Mouse (Mus musculus) limb, embryonic 11.5 days (tissue): Measurements from ENCODE around the gene Mms22l. TPM values are rescaled to one million over a fixed set of nuclear protein-coding genes. Genes with fewer than 3 reads are reported as not detected.
A peak's percentile ranks its signal among the peaks of the same experiment; 100 is the strongest.

Source experiments
- ATAC-seq: fragments of 200-750 bp; cut with Nextera tagmentation; 2 replicates; pipeline ENCODE4 v1.8.0; 2017; ENCODE audit warnings: low read depth; ENCODE audit not compliant: insufficient number of reproducible peaks, low FRiP score, low TSS enrichment
- DNase-seq: peaks from one replicate; pipeline ENCODE4 v3.0.0-alpha.2; 2015; ENCODE audit warnings: low spot score
- H3K27ac ChIP-seq: fragments of 300-500 bp; sonication (generic); replicated peaks from 2 replicates; pipeline ENCODE4 v1.5.1; 2014; ENCODE audit warnings: low read depth, mild to moderate bottlenecking, low read length
- H3K27me3 ChIP-seq: fragments of 300-500 bp; sonication (generic); 2 replicates; pipeline ENCODE4 v1.6.1; 2014; ENCODE audit warnings: mild to moderate bottlenecking, low read length, mixed read lengths; ENCODE audit not compliant: control insufficient read depth, insufficient read depth
- H3K36me3 ChIP-seq: fragments of 300-500 bp; sonication (generic); 2 replicates; pipeline ENCODE4 v1.6.1; 2014; ENCODE audit warnings: mild to moderate bottlenecking, low read length, moderate library complexity, mixed read lengths; ENCODE audit not compliant: control insufficient read depth, insufficient read depth
- H3K4me1 ChIP-seq: fragments of 300-500 bp; sonication (generic); 2 replicates; pipeline ENCODE4 v1.6.1; 2014; ENCODE audit warnings: low read length, mixed read lengths; ENCODE audit not compliant: control insufficient read depth, insufficient read depth
- H3K4me2 ChIP-seq: fragments of 300-500 bp; sonication (generic); 2 replicates; pipeline ENCODE4 v1.6.1; 2014; ENCODE audit warnings: low read depth, mild to moderate bottlenecking, moderate library complexity; ENCODE audit not compliant: severe bottlenecking
- H3K4me3 ChIP-seq: fragments of 300-500 bp; sonication (generic); 2 replicates; pipeline ENCODE4 v1.5.1; 2014; ENCODE audit warnings: low read depth, low read length
- H3K9ac ChIP-seq: fragments of 300-500 bp; sonication (generic); 2 replicates; pipeline ENCODE4 v1.6.1; 2014; ENCODE audit warnings: mild to moderate bottlenecking, low read length
- H3K9me3 ChIP-seq: fragments of 300-500 bp; sonication (generic); 2 replicates; pipeline ENCODE4 v1.6.1; 2016; ENCODE audit warnings: low read length; ENCODE audit not compliant: control insufficient read depth
- WGBS: fragments of 180-500 bp; shearing (Covaris S2); extraction: QIAGEN DNeasy Blood & Tissue Kit; methylation state at CpG from one replicate; pipeline ENCODE4 v1.1.7; 2014; 5-methylcytosine and 5-hydroxymethylcytosine counted together
- polyA plus RNA-seq: library from polyadenylated mRNA; unstranded; fragments of >200 nt; fragmentation: Nextera tagmentation; extraction: Ambion mirVana; gene quantifications from 2 replicates; pipeline ENCODE4 v1.2.1, GENCODE M21; 2014

Gene Mms22l
- polyA plus RNA-seq, 1 experiment from 2014 or later, result 48.6 TPM

DNA sequence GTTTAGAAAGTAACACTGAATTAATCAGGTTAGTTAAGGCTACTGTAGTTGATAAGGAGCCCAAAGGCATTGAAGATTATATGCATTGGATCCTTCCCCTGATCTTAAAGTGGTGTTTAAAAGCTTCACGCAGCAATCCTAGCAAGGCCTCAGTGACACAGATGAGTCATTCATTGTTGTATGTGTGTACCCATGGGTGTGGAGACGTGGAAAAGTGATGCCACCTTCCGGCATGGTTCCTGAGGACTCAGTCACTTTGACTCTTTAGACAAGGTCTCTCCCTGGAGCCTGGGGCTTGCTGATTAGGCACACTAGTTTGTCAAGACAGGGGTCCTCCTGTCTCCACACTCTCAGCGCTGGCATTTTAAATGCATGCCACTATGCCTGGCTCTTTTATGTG, 60.9 kb downstream of the Mms22l start:
- Histone ChIP-seq H3K4me1 (no peaks in the 10 kb centered on the region), H3K4me2 (no peak overlapping the region), H3K27me3 (no peaks in the 10 kb centered on the region), H3K9me3 (no peaks in the 10 kb centered on the region), H3K36me3 (no peaks in the 10 kb centered on the region), H3K4me3 (no peak overlapping the region), H3K27ac (no peak overlapping the region), H3K9ac (no peak overlapping the region)
- DNase-seq, result no peak
- ATAC-seq, result no peak
- 81% methylated on average over 4 of the region's 4 CpGs for WGBS

GRCm38 (mm10) chr4:24568026-24568425, 71.8 kb downstream of the Mms22l start:
- Histone ChIP-seq H3K4me3 (no peak overlapping the region), H3K27ac (no peak overlapping the region), H3K4me2 (no peak overlapping the region), H3K27me3 (no peaks in the 10 kb centered on the region), H3K36me3 (no peaks in the 10 kb centered on the region), H3K9me3 (no peaks in the 10 kb centered on the region), H3K9ac (no peak overlapping the region), H3K4me1 (no peaks in the 10 kb centered on the region)
- ATAC-seq (no peak), DNase-seq (no peak)
- 49% methylated on average over 6 of the region's 6 CpGs for whole genome bisulfite sequencing

DNA sequence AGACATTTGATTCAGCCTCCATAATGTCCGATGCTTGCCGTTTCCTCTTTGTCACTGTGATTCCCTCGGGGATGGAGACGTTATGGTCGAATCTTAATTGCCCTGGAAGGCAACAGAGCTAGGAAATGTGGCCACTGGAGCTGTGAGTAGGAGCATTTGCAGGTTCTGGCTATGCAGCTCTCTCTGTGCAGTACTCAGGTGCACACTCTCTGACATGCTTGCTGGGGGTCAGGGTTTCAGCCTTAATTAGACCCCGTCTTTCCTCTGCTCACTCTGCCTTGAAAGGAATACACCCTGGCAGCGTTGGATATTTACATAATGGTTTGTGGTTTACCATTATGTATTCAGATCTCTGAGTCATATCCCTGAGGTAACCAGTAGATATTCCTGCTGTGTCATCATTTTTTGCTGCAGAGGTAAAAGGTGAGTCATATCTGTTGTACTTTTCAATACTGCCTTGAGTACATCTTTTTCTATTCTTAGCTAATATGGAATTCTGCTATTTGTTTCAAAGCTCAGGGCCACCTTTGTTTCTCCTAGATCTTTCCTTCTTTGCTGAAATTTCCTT, 72.8 kb downstream of the Mms22l start:
- DNase-seq, result no peak
- no peaks in the 10 kb centered on the region for H3K36me3 ChIP-seq
- no peak overlapping the region for H3K4me3 ChIP-seq
- H3K27me3 ChIP-seq, result no peaks in the 10 kb centered on the region
- H3K4me1 ChIP-seq, result no peaks in the 10 kb centered on the region
- no peak overlapping the region for H3K9ac ChIP-seq
- 90% methylated on average over 7 of the region's 7 CpGs for WGBS
- H3K27ac ChIP-seq, result no peak overlapping the region
- ATAC-seq, result no peak
- no peak overlapping the region for H3K4me2 ChIP-seq
- no peaks in the 10 kb centered on the region for H3K9me3 ChIP-seq

GRCm38 (mm10) chr4:24574276-24574675, 78.0 kb downstream of the Mms22l start:
- peak; percentile 51; the same call in 1 of the 2 replicates for ATAC-seq
- no peaks in the 10 kb centered on the region for H3K9me3 ChIP-seq
- no peak overlapping the region for H3K27ac ChIP-seq
- peaks cover 6% of the 10 kb centered on the region; the same call in 1 of the 2 replicates for H3K36me3 ChIP-seq
- no peak overlapping the region for H3K4me3 ChIP-seq
- no peak overlapping the region for H3K4me2 ChIP-seq
- H3K27me3 ChIP-seq, result no peaks in the 10 kb centered on the region
- H3K9ac ChIP-seq, result no peak overlapping the region
- WGBS, result 17% methylated on average over 6 of the region's 6 CpGs
- DNase-seq, result peak; percentile 82
- H3K4me1 ChIP-seq, result no peaks in the 10 kb centered on the region

GRCm38 (mm10) chr4:24577594-24577993, 81.3 kb downstream of the Mms22l start:
- Histone ChIP-seq H3K4me2 (no peak overlapping the region), H3K27ac (no peak overlapping the region), H3K4me3 (no peak overlapping the region), H3K4me1 (no peaks in the 10 kb centered on the region), H3K36me3 (peaks cover 6% of the 10 kb centered on the region), H3K9ac (no peak overlapping the region), H3K9me3 (no peaks in the 10 kb centered on the region), H3K27me3 (no peaks in the 10 kb centered on the region)
- DNase-seq, result no peak
- no peak for ATAC-seq
- 98% methylated on average over 5 of the region's 5 CpGs for WGBS

GRCm38 (mm10) chr4:24582295-24582694, 86.0 kb downstream of the Mms22l start:
- no peak for ATAC-seq

GRCm38 (mm10) chr4:24583997-24584396, 87.7 kb downstream of the Mms22l start:
- 95% methylated on average over 3 of the region's 3 CpGs for WGBS
- Histone ChIP-seq H3K36me3 (no peaks in the 10 kb centered on the region; the same call in 1 of the 2 replicates), H3K9me3 (no peaks in the 10 kb centered on the region), H3K9ac (no peak overlapping the region), H3K27me3 (no peaks in the 10 kb centered on the region), H3K4me2 (no peak overlapping the region), H3K27ac (no peak overlapping the region), H3K4me1 (no peaks in the 10 kb centered on the region), H3K4me3 (no peak overlapping the region)
- DNase-seq (no peak), ATAC-seq (no peak)

More at GRCm38 (mm10) chr4:24582295-24582694, 86.0 kb downstream of the Mms22l start:
- H3K9me3 ChIP-seq, result no peaks in the 10 kb centered on the region
- no peak overlapping the region for H3K9ac ChIP-seq
- H3K4me2 ChIP-seq, result no peak overlapping the region
- 84% methylated on average over 1 of the region's 1 CpGs for WGBS
- no peak overlapping the region for H3K4me3 ChIP-seq
- DNase-seq, result no peak
- H3K4me1 ChIP-seq, result no peaks in the 10 kb centered on the region
- no peaks in the 10 kb centered on the region; the same call in 1 of the 2 replicates for H3K36me3 ChIP-seq
- H3K27me3 ChIP-seq, result no peaks in the 10 kb centered on the region
- H3K27ac ChIP-seq, result no peak overlapping the region

DNA sequence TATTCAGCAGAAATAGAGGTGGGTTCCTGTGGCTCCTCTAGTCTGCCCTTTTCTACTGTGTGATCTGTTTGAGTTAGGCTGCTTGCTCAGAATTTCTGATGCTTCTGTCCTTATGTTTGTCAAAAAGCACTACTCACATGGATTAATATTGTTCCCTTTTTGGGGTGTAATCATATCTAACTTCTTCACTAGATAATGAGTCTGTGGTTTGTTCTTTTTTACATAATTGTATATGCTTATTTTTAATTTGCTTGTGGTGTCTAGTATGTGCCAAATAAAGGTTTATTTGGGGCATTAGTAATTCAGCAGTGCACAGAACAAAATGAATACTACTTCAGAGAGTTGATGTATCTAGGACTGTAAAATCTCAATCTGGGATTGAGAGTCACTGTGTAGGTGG, 98.6 kb downstream of the Mms22l start:
- ATAC-seq, result no peak
- H3K9me3 ChIP-seq, result no peaks in the 10 kb centered on the region
- no peak overlapping the region for H3K4me2 ChIP-seq
- H3K27ac ChIP-seq, result no peak overlapping the region
- no peak for DNase-seq
- no peak overlapping the region for H3K9ac ChIP-seq
- no peaks in the 10 kb centered on the region; the same call in 1 of the 2 replicates for H3K36me3 ChIP-seq
- H3K4me1 ChIP-seq, result no peaks in the 10 kb centered on the region
- no peaks in the 10 kb centered on the region for H3K27me3 ChIP-seq
- H3K4me3 ChIP-seq, result no peak overlapping the region
